Mouse (Mus musculus): ENCODE measurements around the gene En1.

The En1 gene

DNA sequence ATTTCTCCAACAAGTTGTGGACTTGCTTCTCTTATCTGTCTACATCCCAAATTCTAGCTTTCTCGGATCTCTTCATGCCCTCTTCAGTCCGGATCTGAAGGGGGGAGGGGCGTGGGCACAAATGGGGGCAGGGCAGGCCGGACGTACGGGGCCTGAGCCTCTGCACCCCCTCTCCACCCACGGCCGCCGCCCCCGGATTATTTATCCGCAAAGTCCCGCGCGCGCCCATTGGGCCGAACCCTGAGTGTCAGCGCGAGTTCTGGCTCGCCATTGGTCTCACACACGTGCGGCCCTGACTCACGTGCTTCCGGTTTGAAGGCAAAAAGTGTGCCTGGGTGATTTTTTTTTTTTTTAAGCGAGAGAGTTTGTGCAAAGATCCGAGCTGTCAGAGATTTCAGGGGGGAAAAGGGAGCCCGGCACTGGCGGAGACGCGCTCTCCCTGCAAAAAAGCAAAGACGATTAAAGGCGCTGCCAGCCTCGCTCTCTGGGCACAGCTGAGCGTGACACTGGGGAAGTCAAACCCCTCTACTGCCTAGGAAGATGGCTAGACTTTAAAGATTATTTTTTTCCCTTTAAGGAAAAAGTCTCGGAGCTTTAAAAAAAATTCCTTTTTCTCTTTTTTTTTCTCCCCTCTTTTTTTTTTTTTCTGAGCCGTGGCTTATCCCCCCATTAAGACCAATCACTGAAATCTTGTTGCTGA, at the start of gene En1:
TSS of gene En1 (plus strand) at position 388 of the 700 bp plus-strand sequence.
- no peak for DNase-seq (ENCODE audit: extremely low read depth, low read depth, low spot score)

DNA sequence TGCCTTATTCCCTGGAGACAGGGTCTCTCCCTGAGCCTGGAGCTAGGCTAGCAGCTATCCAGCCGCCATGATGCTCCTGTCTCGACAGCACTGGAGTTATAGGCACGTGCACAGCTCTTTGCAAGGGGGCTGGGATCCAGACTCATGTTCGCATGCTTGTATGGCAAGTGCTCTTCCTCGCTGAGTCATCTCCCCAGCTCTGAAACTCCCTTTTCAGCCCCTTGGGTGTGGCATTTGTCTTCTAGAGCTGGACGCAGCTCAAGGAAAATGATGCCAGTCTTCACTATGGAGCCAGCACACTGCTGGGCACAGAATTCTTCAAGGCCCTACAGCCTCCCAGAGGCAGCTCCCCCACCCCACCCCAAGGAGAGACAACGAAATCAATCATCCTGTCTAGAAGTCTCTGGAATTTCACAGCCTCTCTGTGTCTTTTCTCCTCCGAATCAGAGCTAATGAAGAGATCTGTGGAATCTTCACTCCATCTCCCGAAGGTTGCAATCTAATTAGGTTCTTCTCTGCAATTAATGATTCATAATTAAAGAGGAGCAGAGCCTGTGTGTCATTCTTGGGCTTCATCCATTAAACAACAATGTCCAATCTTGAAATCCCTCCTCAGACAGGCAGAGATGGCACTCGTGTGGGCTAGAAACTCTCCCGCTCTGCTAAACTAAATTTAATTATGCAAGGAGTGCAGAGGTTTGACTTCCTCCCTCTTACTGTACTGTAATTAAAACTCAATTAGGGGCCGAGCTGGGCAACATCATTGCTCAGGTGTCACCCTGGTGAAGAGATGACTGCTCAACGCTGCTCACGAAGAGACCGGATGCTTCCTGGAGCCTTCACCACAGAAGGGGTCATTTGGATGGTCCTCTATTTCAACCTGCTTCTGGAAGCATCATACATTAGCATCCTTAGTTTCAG, 45.0 kb upstream of the En1 start:
- no peak for DNase-seq (ENCODE audit: extremely low read depth, low read depth, low spot score)

DNA sequence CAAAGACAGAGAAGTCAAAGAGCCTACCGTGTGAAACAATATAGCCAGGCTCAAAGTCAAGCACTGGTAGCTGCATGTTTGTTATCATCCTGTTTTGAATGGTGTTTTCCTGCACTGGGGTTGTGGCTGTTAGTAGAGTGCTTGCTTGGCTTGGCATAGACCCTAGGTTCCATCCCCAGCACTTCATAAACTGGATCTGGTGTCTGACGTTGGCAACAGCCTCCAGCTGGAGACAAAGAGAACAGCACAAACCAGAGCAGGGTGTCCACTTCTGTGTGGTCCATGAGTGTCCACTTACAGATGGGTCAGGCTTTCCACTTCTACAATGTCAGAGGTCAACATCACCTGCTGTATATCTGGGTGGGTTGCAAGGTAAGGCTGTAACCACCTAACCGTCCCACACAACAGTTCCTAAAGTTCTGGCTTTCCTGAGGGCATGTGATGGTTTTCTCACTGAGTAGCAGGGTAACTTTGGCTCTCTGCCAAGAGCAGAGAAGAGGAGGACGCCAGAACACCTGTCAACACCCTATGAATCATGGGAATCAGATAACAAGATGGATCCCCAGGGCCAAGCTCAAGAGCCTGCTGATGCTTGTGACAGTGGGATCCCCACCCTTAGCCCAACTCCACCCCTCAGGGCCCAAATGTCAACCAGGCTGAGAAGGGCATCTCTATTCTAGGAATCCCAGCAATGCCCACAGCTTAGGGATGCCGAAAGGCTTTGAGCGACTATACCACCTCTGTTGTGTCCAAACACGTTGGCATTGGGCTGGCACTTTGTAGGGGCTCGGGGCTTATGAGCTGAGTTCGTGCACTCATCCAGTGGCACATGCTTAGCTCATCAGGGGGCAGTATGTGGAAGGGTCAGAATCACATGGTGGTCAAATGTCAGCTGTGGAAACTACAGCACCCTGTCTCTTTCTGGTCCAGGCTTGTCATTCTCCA, 43.6 kb upstream of the En1 start:
- no peak for DNase-seq (ENCODE audit: extremely low read depth, low read depth, low spot score)

GRCm38 (mm10) chr1:120559911-120560310, 42.3 kb upstream of the En1 start:
- DNase-seq (ENCODE audit: extremely low read depth, low read depth, low spot score): no peak

- no peak for DNase-seq (ENCODE audit: extremely low read depth, low read depth, low spot score)
Measured at GRCm38 (mm10) chr1:120581306-120581705, 20.9 kb upstream of the En1 start.

DNA sequence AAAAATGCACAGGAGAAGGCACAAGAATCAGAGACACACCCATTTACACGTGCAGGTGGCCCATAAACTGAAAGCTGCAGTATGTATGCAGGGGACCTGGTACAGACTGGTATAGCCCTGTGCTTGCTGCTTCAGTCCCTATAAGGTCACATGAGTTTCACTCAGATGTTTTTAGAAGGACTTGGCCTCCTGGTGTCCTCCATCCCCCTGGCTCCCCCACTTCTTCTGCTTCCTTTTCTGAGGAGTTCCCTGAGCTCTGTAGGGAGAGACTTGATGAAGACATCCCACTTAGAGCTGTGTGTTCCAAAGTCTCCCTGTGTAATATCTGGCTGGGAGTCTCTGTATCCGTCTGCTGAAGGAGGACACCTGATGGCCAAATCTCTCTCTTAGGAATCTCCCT, 16.7 kb upstream of the En1 start:
- DNase-seq (ENCODE audit: extremely low read depth, low read depth, low spot score): no peak

GRCm38 (mm10) chr1:120586500-120587110, 15.6 kb upstream of the En1 start:
- no peak for DNase-seq (ENCODE audit: extremely low read depth, low read depth, low spot score)

GRCm38 (mm10) chr1:120587431-120587830, 14.8 kb upstream of the En1 start:
- no peak for DNase-seq (ENCODE audit: extremely low read depth, low read depth, low spot score)

GRCm38 (mm10) chr1:120587960-120588359, 14.3 kb upstream of the En1 start:
- no peak for DNase-seq (ENCODE audit: extremely low read depth, low read depth, low spot score)

DNA sequence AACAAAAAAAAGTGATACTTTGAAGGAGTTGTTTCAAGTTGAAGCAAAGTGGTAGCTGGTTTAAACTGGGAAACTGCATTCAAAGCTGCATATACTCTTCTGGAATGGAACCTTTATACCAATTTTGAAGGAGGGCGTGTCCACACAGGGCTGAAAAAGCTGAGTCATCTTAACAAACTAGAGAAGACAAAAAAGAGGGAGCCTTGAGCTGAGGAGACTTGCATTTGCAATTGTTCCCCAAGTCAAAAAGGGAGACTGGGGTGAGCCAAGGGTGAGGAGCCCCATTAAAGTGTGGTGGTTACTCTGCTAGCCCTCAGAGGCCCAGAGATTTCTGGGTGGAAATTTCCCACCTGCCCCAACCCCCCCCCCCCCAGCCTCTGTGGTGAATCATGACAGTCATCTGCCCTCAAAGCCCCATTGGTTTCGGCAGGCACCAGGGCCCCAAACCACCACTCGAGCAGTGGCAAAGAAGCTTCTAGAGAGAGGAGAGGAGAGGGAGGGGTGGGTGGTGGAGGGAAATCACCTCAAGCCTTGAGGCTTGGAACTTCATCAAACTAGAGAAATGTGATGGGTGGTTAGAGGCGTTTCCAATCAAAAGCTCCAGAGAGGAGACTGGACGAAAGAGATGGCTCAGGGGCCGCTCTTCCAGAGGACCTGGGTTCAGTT, 13.7 kb upstream of the En1 start:
- DNase-seq (ENCODE audit: extremely low read depth, low read depth, low spot score): no peak

GRCm38 (mm10) chr1:120593236-120593919, 8.8 kb upstream of the En1 start:
- no peak for DNase-seq (ENCODE audit: extremely low read depth, low read depth, low spot score)

DNA sequence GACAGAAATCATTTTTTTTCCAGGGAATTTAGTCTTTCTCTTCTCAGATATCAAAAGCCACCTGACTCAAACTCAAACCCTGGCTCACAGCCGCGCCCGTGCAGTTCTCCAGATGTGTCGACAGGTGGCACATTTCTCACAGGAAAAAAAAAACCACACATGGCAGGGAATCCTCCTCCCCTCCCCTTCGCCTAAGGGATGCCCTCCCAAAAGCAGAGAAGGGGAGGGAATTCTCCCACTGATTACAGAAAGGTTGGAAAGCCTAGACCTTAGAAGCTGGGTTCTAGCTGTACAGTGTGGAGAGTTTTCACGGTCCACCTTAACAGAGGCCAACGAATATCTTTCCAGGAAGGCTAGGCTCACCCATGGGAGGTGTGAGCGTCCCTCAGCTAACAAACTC, 7.6 kb upstream of the En1 start:
- no peak for DNase-seq (ENCODE audit: extremely low read depth, low read depth, low spot score)

GRCm38 (mm10) chr1:120595471-120596240, 6.6 kb upstream of the En1 start:
- no peak for DNase-seq (ENCODE audit: extremely low read depth, low read depth, low spot score)

DNA sequence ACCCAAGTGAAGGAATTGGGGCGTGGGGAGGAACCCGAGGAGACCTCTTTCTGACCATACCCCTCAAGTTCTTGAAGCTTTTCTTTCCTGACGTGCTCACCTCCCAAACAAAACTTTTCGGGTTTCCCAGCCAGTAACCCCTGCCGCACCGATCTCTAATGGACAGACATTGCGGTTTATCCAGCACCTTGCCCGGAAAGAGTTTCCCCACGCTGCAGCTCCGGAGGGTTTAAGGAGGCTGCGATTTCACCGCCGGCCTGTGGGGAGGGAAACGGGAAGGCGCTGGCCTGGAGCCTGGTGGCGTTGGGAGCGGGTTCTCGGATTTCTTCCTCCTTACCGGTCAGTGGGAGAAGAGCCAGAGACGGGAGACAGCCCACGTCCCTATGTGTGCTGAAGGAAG, 5.9 kb upstream of the En1 start:
- no peak for DNase-seq (ENCODE audit: extremely low read depth, low read depth, low spot score)

DNA sequence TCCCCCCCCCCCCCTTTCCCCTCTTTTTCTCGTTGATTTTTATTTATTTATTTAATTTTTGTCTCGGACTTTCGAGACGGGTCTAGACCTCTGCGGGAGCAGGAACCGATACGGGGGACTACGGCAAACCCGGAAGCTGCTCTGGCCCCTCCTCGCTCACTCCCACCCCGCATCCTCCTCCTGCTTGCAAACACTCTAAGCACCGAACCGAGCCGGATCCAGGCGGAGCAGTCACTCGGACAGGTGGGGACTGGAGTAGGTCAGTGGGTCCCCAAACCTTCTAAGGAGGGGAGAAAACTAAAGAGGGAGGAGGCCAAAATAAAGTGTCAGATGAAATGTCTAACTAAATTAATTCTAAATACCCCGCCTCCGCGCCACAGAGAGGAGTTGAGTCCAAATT, 5.4 kb upstream of the En1 start:
- no peak for DNase-seq (ENCODE audit: extremely low read depth, low read depth, low spot score)

GRCm38 (mm10) chr1:120597271-120597670, 4.9 kb upstream of the En1 start:
- DNase-seq (ENCODE audit: extremely low read depth, low read depth, low spot score): no peak

- no peak for DNase-seq (ENCODE audit: extremely low read depth, low read depth, low spot score)
Measured at GRCm38 (mm10) chr1:120598196-120598940, 3.9 kb upstream of the En1 start.
